In genomic region chr13:19618841-19619215, GRCm38 (mm10) we compare ENCODE assay signal across 8 mouse cellular contexts. TPM values are rescaled to one million over a fixed set of nuclear protein-coding genes. Genes with fewer than 3 reads are reported as not detected.
DNase-seq lines count a peak whose midpoint lies in the region; ATAC-seq and TF ChIP-seq lines count a peak whose summit lies in the region.

No protein-coding gene starts in this region.

- peak overlapping the region; percentile 73 for H3K4me3 ChIP-seq in kidney, embryonic 14.5 days (ENCODE audit: low read length)
- H3K4me3 ChIP-seq in limb, embryonic 13.5 days = peak overlapping the region; percentile 72
- peak overlapping the region; percentile 72 for H3K4me3 ChIP-seq in olfactory bulb, adult 2 months (ENCODE audit: insufficient read depth, low read depth, low read length)

- peak; percentile 64 for ATAC-seq in kidney, embryonic 14.5 days (ENCODE audit: low FRiP score, low TSS enrichment)
- peak; percentile 68 for ATAC-seq in erythroid progenitor cell, adult 5-6 weeks (replicated peaks; ENCODE audit: low FRiP score, poor library complexity, severe bottlenecking)
- peak; percentile 12; the same call in 1 of the 2 replicates for ATAC-seq in limb, embryonic 13.5 days (ENCODE audit: low FRiP score, low read depth)

- H3K36me3 ChIP-seq in kidney, embryonic 14.5 days (ENCODE audit: control insufficient read depth, insufficient read depth, low read length) = no peaks in the 10 kb centered on the region
- no peaks in the 10 kb centered on the region for H3K36me3 ChIP-seq in limb, embryonic 13.5 days

- 3% methylated on average over 5 of the region's 5 CpGs for WGBS in kidney, embryonic 14.5 days
- WGBS in limb, embryonic 13.5 days = 3% methylated on average over 5 of the region's 5 CpGs
- 4% methylated on average over 5 of the region's 5 CpGs for WGBS in olfactory bulb, adult 2 months

- H3K9ac ChIP-seq in kidney, embryonic 14.5 days (ENCODE audit: low read depth, low read length) = peak overlapping the region; percentile 80
- H3K9ac ChIP-seq in limb, embryonic 13.5 days = peak overlapping the region; percentile 85

- H3K4me2 ChIP-seq in kidney, embryonic 14.5 days (replicated peaks; ENCODE audit: low read depth, low read length) = peak overlapping the region; percentile 92
- peak overlapping the region; percentile 99 for H3K4me2 ChIP-seq in limb, embryonic 13.5 days (replicated peaks)

- no peak for TF ChIP-seq CTCF in olfactory bulb, adult 2 months (IDR thresholded peaks at IDR 0.05; ENCODE audit: insufficient read depth, low read depth, low read length)

- H3K27me3 ChIP-seq in kidney, embryonic 14.5 days (ENCODE audit: control insufficient read depth, insufficient read depth, low read length) = peaks cover 7% of the 10 kb centered on the region
- H3K27me3 ChIP-seq in limb, embryonic 13.5 days = peaks cover 28% of the 10 kb centered on the region

- no peak overlapping the region for H3K27ac ChIP-seq in kidney, embryonic 14.5 days (ENCODE audit: low read depth, low read length)
- no peak overlapping the region for H3K27ac ChIP-seq in limb, embryonic 13.5 days
- H3K27ac ChIP-seq in olfactory bulb, adult 2 months (ENCODE audit: insufficient read depth, low read depth, low read length) = peak overlapping the region; percentile 77

- no peak for TF ChIP-seq POLR2A in olfactory bulb, adult 2 months (IDR thresholded peaks at IDR 0.05; ENCODE audit: insufficient read depth, low read depth, low read length)

- DNase-seq in kidney, adult 8-10 months = no peak
- peak; percentile 34 for DNase-seq in NIH3T3 (ENCODE audit: low read depth)
- DNase-seq in cerebellum, adult 11-12 months = no peak
- no peak for DNase-seq in adrenal gland, postnatal 10 days

- H3K4me1 ChIP-seq in kidney, embryonic 14.5 days (ENCODE audit: control insufficient read depth, insufficient read depth, low read length) = 0 out of 2 replicates have a peak, but pooled peaks cover 6% of the 10 kb centered on the region
- H3K4me1 ChIP-seq in limb, embryonic 13.5 days = peaks cover 11% of the 10 kb centered on the region
- peaks cover 11% of the 10 kb centered on the region for H3K4me1 ChIP-seq in olfactory bulb, adult 2 months (ENCODE audit: control insufficient read depth, insufficient read depth, low read length)

- H3K9me3 ChIP-seq in kidney, embryonic 14.5 days (ENCODE audit: control insufficient read depth, low read length) = no peaks in the 10 kb centered on the region
- no peaks in the 10 kb centered on the region for H3K9me3 ChIP-seq in limb, embryonic 13.5 days

RNA-seq across cellular contexts. Expression of gene Epdr1, which starts 0.9 kb away (rescaled TPM):
- 20.5 and 20.9 TPM in 2 replicates for polyA plus RNA-seq in kidney, embryonic 14.5 days (2014; fragmentation: Nextera tagmentation; extraction: Ambion mirVana)
- 10.8 and 17.6 TPM in 2 replicates for total RNA-seq in erythroid progenitor cell, adult 5-6 weeks (2015; ENCODE audit: low replicate concordance)
- 8.0 and 16.9 TPM in 2 replicates for total RNA-seq in erythroid progenitor cell, adult 5-6 weeks (2017; ENCODE audit: low replicate concordance)
- polyA plus RNA-seq in limb, embryonic 13.5 days (2015; fragmentation: Nextera tagmentation; extraction: Ambion mirVana) = 13.6 and 13.7 TPM in 2 replicates
- polyA plus RNA-seq in olfactory bulb, adult 2 months (2012; ENCODE audit: insufficient read depth, insufficient read length, low replicate concordance, missing spikeins) = not detected in 2 replicates
- total RNA-seq in adrenal gland, postnatal 10 days (2021) = 10 to 100 TPM; 12.5 to 18.4 TPM

RNA-seq across cellular contexts. Expression of gene Sfrp4, which starts 4.1 kb away (rescaled TPM):
- 1.0 and 1.5 TPM in 2 replicates for polyA plus RNA-seq in kidney, embryonic 14.5 days (2014; fragmentation: Nextera tagmentation; extraction: Ambion mirVana)
- total RNA-seq in erythroid progenitor cell, adult 5-6 weeks (2015; ENCODE audit: low replicate concordance) = 2.9 and 5.0 TPM in 2 replicates
- 2.3 and 2.5 TPM in 2 replicates for total RNA-seq in erythroid progenitor cell, adult 5-6 weeks (2017; ENCODE audit: low replicate concordance)
- polyA plus RNA-seq in limb, embryonic 13.5 days (2015; fragmentation: Nextera tagmentation; extraction: Ambion mirVana) = 1.1 and 1.3 TPM in 2 replicates
- polyA plus RNA-seq in olfactory bulb, adult 2 months (2012; ENCODE audit: insufficient read depth, insufficient read length, low replicate concordance, missing spikeins) = not detected in 2 replicates
- total RNA-seq in adrenal gland, postnatal 10 days (2021) = 1 to 10 TPM; 6.6 to 7.2 TPM

Comparison
In these comparisons a context has a peak if more than half of its experiments do, and no peak if none do; other contexts are left out.
1. ATAC-seq: peak in every context shown above with its lines; median percentile 68 in erythroid progenitor cell, adult 5-6 weeks; 64 in kidney, embryonic 14.5 days; 12 in limb, embryonic 13.5 days.
2. RNA of gene Epdr1, which starts 0.9 kb away (polyA plus RNA-seq): 20.5 to 20.9 TPM in kidney, embryonic 14.5 days and 13.6 to 13.7 TPM in limb, embryonic 13.5 days; not detected in olfactory bulb, adult 2 months; every median in the first group is over 10 times any median in the second.
3. Peak in every context shown above with its lines, with median percentiles within 50 percentile points of each other: H3K4me3 ChIP-seq.